Mouse (Mus musculus) lung, adult 2 months (tissue): ENCODE measurements at regions not wholly inside any gene's neighbourhood (a gene's known extent, or its start where the extent isn't known, plus 50 kb on each side); places are given as distances from the start of the nearest gene placed in this dataset.

Experiments
- CTCF ChIP-seq: fragments of 200-500 bp; IDR thresholded peaks from 2 replicates; pipeline ENCODE4 v1.5.1; 2011; ENCODE audit warnings: mild to moderate bottlenecking, low read length, control low read depth; ENCODE audit not compliant: insufficient read depth
- POLR2A ChIP-seq: fragments of 200-500 bp; IDR thresholded peaks from 2 replicates; pipeline ENCODE4 v1.6.1; 2011; ENCODE audit warnings: low read depth, mild to moderate bottlenecking, control low read depth, low read length, borderline replicate concordance; ENCODE audit errors: extremely low read depth

GRCm38 (mm10) chr9:46899283-46899682 is 99.3 kb upstream of the Gm4791 start:
- TF ChIP-seq POLR2A = no peak
- no peak for TF ChIP-seq CTCF
